Mouse (Mus musculus) thymus, postnatal 4 days (tissue): ENCODE measurements around the gene Ms4a4d.

Experiments
- DNase-seq: peaks from one replicate; pipeline ENCODE4 v3.0.0; 2021

The Ms4a4d gene

GRCm38 (mm10) chr19:11589205-11589604 is 52.6 kb downstream of the Ms4a4d start:
- peak; percentile 50 for DNase-seq

- no peak for DNase-seq
These were observed 53.4 kb downstream of the Ms4a4d start for GRCm38 (mm10) chr19:11589891-11590449.

- DNase-seq: no peak
These were observed 64.7 kb downstream of the Ms4a4d start for GRCm38 (mm10) chr19:11601349-11601748.

GRCm38 (mm10) chr19:11602026-11602425 is 65.4 kb downstream of the Ms4a4d start:
- DNase-seq: peak; percentile 53

- DNase-seq: no peak
These were observed 68.0 kb downstream of the Ms4a4d start, which contains the start of gene Ms4a6d for GRCm38 (mm10) chr19:11604603-11605002. Ms4a6d (minus strand) TSS chr19:11604849.
